Mouse (Mus musculus) megakaryocyte, embryonic 14.5 days (primary cell): Measurements from ENCODE around the gene Kif3a.

ENCODE experiments used
- FLI1 ChIP-seq: IDR thresholded peaks from 2 replicates; pipeline ENCODE4 v1.6.1; 2012; ENCODE audit warnings: low read length, inconsistent platforms, mixed read lengths
- GATA1 ChIP-seq: IDR thresholded peaks from 3 replicates; pipeline ENCODE4 v1.6.1; 2012; ENCODE audit warnings: mixed read lengths, low read length, inconsistent platforms, borderline replicate concordance

- TF ChIP-seq GATA1 (no peak), FLI1 (no peak)
Observed at GRCm38 (mm10) chr11:53604983-53605382, 37.8 kb downstream of the Kif3a start.
